Comparison of ENCODE assay signal across 14 mouse cellular contexts in genomic region chr1:160981337-160981736, GRCm38 (mm10).
"Had no signal": no experiment of that assay in that cellular context is flagged by ENCODE, and none has a peak within 500 bp of the region (broad histone marks: within the 10 kb centered on the region; RNA-seq: fewer than 3 reads in every experiment).

No protein-coding gene starts in this region.

- H3K9ac ChIP-seq: neural tube, embryonic 12.5 days; neural tube, embryonic 15.5 days; stomach, embryonic 15.5 days had no signal

- DNase-seq: layer of hippocampus, adult 9-11 months; lung, adult 18-20 months; lung, postnatal 14 days; lung, postnatal 4 days; midbrain, embryonic 14.5 days; retina, postnatal 1 day; right cerebral cortex, postnatal 25 days; spleen, adult 18-20 months; thymus, postnatal 25 days had no signal

- ATAC-seq: intestine, postnatal 0 days had no signal

- H3K27me3 ChIP-seq: neural tube, embryonic 12.5 days; neural tube, embryonic 15.5 days; stomach, embryonic 15.5 days had no signal

- H3K36me3 ChIP-seq: neural tube, embryonic 12.5 days; neural tube, embryonic 15.5 days; stomach, embryonic 15.5 days had no signal

- H3K9me3 ChIP-seq: neural tube, embryonic 12.5 days; neural tube, embryonic 15.5 days; stomach, embryonic 15.5 days had no signal

- H3K4me2 ChIP-seq: midbrain, embryonic 11.5 days; neural tube, embryonic 12.5 days; neural tube, embryonic 15.5 days; stomach, embryonic 15.5 days had no signal

- H3K4me3 ChIP-seq: neural tube, embryonic 12.5 days; neural tube, embryonic 15.5 days; stomach, embryonic 15.5 days had no signal

- H3K4me1 ChIP-seq: neural tube, embryonic 12.5 days; neural tube, embryonic 15.5 days; stomach, embryonic 15.5 days had no signal

- H3K27ac ChIP-seq: neural tube, embryonic 12.5 days; neural tube, embryonic 15.5 days; stomach, embryonic 15.5 days had no signal
